Mouse (Mus musculus): Measurements from ENCODE around the gene Rnf169.
A peak's percentile ranks its signal among the peaks of the same experiment; 100 is the strongest.

The Rnf169 gene

DNA sequence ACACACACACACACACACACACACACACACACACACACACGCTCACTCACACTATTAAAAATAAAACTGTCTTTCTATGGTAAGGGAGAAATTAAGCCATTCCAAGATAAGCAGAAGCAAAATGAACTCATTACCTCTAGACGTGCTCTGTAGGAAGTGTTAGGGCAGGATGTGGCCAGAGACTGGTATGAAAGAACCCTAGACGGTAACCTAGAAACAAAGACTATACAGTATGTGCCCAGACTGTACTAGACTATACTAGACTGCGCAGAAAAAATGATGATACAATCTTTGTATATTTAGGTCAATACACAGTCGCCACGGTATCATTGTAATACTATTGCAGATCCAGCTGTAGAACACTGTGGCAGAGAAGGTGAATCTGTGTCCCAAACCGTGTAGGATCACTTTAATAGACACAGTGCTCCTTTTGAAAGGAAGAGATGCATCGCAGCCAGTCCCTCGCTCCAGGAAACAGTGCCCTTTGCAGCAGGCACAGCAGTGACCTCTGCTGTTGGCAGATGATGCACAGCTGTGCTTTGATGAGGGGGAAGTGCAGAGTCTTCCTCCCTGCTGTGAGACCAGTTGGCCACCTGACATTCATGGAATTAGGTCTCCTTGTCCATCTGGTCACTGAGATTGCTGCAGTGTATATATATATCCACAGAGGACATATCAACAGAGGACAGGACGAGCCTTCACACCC lies 90.9 kb downstream of the Rnf169 start:
- peak; percentile 9 to 19 for DNase-seq

DNA sequence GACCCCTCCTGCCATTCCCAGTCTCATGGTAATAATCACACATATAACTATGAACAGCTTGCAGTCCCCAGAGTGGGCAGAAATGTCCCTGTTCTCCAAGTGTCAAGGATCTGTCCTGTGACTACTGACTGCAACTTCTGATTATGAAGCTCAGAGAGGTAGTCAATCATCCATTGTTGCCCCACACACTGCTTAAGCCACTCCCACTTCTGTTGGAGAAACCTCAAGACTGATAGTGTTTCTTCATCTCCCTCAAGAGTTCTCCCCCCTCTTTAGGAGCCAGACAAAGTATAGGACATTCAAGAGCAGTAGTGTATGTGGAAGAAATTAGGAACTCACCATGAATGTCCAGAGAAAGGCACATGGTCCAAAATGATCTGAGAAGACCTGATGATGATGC lies 92.5 kb downstream of the Rnf169 start:
- no peak for DNase-seq

DNA sequence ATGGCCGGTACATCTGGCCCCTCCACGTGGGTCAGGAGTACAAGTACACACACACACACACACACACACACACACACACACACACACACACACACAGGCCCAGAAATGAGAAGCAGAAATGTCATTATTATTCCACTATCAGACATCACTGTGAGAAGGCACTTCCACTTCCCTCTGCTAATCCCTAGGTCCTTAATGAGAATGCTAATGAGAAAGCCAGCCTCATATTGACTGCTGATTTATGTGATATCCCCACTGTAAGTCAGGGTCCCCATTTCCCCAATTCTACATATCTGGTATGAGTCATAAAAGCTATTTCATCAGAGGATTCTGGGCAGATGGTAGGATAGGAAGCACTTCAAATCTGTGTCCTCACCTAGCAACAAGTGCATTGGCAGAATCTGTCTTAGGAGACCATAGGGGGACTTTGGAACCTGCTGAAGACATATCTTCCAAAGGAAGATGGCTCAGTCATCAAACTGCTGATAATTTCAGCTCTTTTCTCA lies 93.0 kb downstream of the Rnf169 start:
- no peak for DNase-seq

DNA sequence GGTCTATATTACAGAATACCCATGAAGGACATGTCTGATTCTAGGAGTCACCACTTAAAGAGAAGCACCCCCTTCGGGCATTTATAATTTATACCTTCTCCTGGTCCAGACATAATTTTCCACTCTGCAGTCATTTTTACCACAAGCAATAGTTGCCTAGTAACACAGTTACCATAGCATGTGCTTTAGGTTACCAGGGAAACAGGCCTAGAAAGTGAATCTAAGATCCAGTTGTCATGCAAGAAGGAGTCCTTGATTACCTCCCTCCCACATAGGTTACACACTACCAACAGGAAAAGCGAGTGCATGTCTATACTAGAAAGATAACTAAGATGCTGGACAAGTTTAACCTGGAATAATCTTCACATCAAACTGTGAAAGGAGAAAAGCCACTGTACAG lies 102.0 kb downstream of the Rnf169 start:
- DNase-seq = no peak

DNA sequence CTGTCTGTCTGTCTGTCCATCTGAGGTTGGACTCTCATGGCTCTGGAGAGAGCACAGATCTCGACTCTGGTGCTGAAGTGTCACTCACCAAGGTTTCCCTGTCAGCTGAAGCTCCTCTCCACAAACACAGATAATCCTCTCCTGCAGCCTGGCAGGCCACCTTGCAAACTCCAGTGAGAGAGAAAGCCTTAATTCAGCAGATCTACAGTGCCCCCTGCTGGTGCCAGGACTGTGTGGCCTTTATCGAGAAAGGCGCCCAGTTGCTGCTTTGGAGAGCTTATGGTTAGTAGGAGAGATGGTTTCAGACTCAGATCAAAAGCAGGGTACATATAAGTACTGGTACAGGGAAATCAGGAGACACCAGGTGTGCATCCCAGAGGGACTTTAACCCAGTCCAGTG lies 103.9 kb downstream of the Rnf169 start:
- DNase-seq = peak; percentile 89 to 90

DNA sequence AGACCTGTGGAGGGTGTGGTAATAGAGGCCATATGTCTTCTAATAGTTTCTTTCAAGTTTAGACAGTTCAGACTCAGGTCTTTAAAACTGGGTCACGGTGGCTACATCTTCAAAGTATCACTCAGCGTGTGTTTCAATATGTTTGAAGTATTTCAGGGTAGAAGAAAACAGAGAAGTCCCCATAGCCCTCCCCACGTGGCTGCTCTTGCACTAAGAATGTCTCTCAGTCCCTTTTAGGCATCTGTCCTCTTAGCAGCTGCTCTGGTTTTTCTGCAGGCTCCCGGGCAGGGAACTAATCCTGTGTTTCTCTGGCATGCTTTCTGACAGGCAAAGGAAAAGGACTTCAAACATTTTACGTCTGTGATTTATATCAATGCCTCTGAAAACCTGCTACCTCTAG lies 104.4 kb downstream of the Rnf169 start:
- DNase-seq = no peak

DNA sequence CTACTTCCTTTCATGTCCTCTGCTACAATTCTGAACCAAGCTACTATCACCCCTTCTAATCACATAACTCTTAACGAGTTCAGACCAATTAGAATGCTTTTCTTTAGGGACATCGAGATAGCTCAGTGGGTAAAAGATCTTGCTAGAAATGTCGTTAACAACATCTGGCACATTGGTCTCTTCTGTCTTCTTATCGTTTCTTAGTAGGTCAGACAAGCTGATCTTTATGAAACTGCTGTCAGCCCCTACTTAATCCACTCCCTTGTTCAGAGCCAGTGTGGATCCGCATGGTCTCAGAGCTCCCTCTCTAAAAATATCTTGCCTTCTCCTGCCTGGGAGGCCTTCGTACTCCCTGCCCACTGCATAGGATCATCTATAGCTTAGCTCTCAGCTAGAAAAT lies 106.3 kb downstream of the Rnf169 start:
- no peak for DNase-seq

Measured in kidney, postnatal 4 days (tissue).